In the genomic region with DNA sequence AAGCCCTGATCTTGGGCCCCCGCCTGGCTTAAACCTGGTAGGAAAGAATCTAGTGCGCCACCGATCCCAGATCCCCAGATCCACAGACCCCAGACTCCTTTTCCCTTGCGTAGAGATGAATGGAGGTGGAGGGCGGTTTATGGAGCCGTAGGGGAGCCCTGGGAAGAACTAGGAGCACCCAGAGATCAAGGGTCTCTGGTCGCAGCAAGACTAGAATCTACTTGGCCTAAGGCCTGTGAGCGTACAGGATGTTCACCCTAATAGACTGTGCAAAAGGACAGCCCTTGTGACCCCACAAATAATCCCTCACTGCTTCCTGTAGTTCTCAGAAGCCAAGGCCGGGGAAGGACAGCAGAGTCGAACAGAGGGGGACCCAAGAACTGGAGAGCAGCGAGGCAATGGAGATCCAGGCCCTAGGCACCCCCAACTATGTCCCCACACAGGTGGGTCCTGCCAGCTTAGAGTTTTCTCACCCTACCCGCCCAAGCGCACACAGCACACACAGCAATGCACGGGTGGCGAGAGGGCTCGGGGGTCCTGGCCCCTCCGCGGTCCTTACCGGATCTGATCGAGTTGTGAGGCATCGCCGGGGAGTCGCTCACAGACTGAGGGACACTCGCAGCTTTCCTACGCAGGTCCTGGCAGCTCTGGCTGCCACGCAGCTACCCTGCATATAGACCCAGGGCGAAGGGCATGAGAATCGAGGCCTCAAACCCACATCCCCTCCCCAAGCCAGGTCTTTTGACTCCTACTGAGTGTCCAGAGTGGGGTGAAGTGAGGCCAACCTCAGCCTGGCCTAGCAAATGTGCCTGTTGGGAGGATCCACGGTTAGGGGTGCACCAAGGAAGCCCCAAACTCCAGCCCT, we compare ENCODE assay signal across 10 mouse cellular contexts. TPM values are rescaled to one million over a fixed set of nuclear protein-coding genes. Genes with fewer than 3 reads are reported as not detected.
DNase-seq lines count a peak whose midpoint lies in the region; ATAC-seq and TF ChIP-seq lines count a peak whose summit lies in the region.
"Had no signal": no experiment of that assay in that cellular context is flagged by ENCODE, and none has a peak within 500 bp of the region (broad histone marks: within the 10 kb centered on the region; RNA-seq: fewer than 3 reads in every experiment).

No protein-coding gene starts in this region.

- no peak overlapping the region for H3K9ac ChIP-seq in heart, embryonic 15.5 days
- H3K9ac ChIP-seq in embryonic facial prominence, embryonic 15.5 days = no peak overlapping the region
- no peak overlapping the region for H3K9ac ChIP-seq in midbrain, postnatal 0 days (replicated peaks; ENCODE audit: low read length, poor library complexity, severe bottlenecking)
- H3K9ac ChIP-seq: liver, embryonic 13.5 days had no signal

- peaks cover 82% of the 10 kb centered on the region for H3K27me3 ChIP-seq in heart, embryonic 15.5 days
- H3K27me3 ChIP-seq in embryonic facial prominence, embryonic 15.5 days = peaks cover 77% of the 10 kb centered on the region
- peaks cover 29% of the 10 kb centered on the region for H3K27me3 ChIP-seq in midbrain, postnatal 0 days (ENCODE audit: insufficient read depth, low read length)

- no peaks in the 10 kb centered on the region for H3K36me3 ChIP-seq in heart, embryonic 15.5 days
- no peaks in the 10 kb centered on the region for H3K36me3 ChIP-seq in embryonic facial prominence, embryonic 15.5 days
- H3K36me3 ChIP-seq in midbrain, postnatal 0 days (ENCODE audit: insufficient read depth, low read length) = no peaks in the 10 kb centered on the region
- H3K36me3 ChIP-seq: liver, embryonic 13.5 days had no signal

- H3K4me2 ChIP-seq in heart, embryonic 15.5 days = peak overlapping the region; percentile 52
- H3K4me2 ChIP-seq in embryonic facial prominence, embryonic 15.5 days (replicated peaks) = peak overlapping the region; percentile 41; the same call in 1 of the 2 replicates
- peak overlapping the region; percentile 61 for H3K4me2 ChIP-seq in midbrain, postnatal 0 days (ENCODE audit: low read depth, low read length, poor library complexity, severe bottlenecking)

- TF ChIP-seq CTCF in midbrain, postnatal 0 days (IDR thresholded peaks at IDR 0.05) = no peak

- WGBS in heart, embryonic 15.5 days = 17% methylated on average over 29 of the region's 29 CpGs
- WGBS in embryonic facial prominence, embryonic 15.5 days = 9% methylated on average over 29 of the region's 29 CpGs
- 19% methylated on average over 29 of the region's 29 CpGs for WGBS in midbrain, postnatal 0 days

- ATAC-seq in heart, embryonic 15.5 days (replicated peaks; ENCODE audit: insufficient number of reproducible peaks, insufficient read depth, low FRiP score, low read depth) = no peak
- ATAC-seq in embryonic facial prominence, embryonic 15.5 days (ENCODE audit: insufficient number of reproducible peaks, low FRiP score, low TSS enrichment, low read depth) = no peak
- ATAC-seq in midbrain, postnatal 0 days (ENCODE audit: low FRiP score) = no peak

- H3K4me3 ChIP-seq in heart, embryonic 15.5 days = peak overlapping the region; percentile 32
- no peak overlapping the region for H3K4me3 ChIP-seq in embryonic facial prominence, embryonic 15.5 days (replicated peaks)
- peak overlapping the region; percentile 35 for H3K4me3 ChIP-seq in midbrain, postnatal 0 days (ENCODE audit: low read depth, low read length)

- H3K9me3 ChIP-seq in heart, embryonic 15.5 days (replicated peaks) = no peaks in the 10 kb centered on the region
- H3K9me3 ChIP-seq in embryonic facial prominence, embryonic 15.5 days (replicated peaks) = no peaks in the 10 kb centered on the region
- H3K9me3 ChIP-seq in midbrain, postnatal 0 days (ENCODE audit: low read length) = no peaks in the 10 kb centered on the region
- H3K9me3 ChIP-seq: liver, embryonic 13.5 days had no signal

- H3K4me1 ChIP-seq in heart, embryonic 15.5 days (replicated peaks) = peaks cover 9% of the 10 kb centered on the region
- peaks cover 10% of the 10 kb centered on the region; the same call in 1 of the 2 replicates for H3K4me1 ChIP-seq in embryonic facial prominence, embryonic 15.5 days
- peaks cover 9% of the 10 kb centered on the region; the same call in 1 of the 2 replicates for H3K4me1 ChIP-seq in midbrain, postnatal 0 days (ENCODE audit: insufficient read depth, low read length)
- H3K4me1 ChIP-seq: liver, embryonic 13.5 days had no signal

- DNase-seq in heart, adult 18-20 months = no peak
- DNase-seq in kidney, adult 9 months = peak; percentile 36
- no peak for DNase-seq in midbrain, postnatal 0 days (ENCODE audit: low spot score)
- DNase-seq in cerebellum, adult 9-11 months = no peak
- DNase-seq in thymus, postnatal 0 days (ENCODE audit: low spot score) = no peak
- DNase-seq in adrenal gland, postnatal 25 days = no peak
- DNase-seq: liver, embryonic 13.5 days had no signal

- H3K27ac ChIP-seq in heart, embryonic 15.5 days = no peak overlapping the region
- H3K27ac ChIP-seq in embryonic facial prominence, embryonic 15.5 days (replicated peaks) = no peak overlapping the region
- H3K27ac ChIP-seq in midbrain, postnatal 0 days (ENCODE audit: low read depth, low read length) = no peak overlapping the region
- H3K27ac ChIP-seq: liver, embryonic 13.5 days had no signal

RNA-seq across cellular contexts. Expression of a gene that starts 0.7 kb away (rescaled TPM):
- 0.19 TPM in 1 of 2 replicates, not detected in the other for polyA plus RNA-seq in heart, embryonic 15.5 days (2015; fragmentation: Nextera tagmentation; extraction: Ambion mirVana)
- total RNA-seq in heart, adult 18-20 months (2021) = not detected
- 0.12 and 0.40 TPM in 2 replicates for polyA plus RNA-seq in embryonic facial prominence, embryonic 15.5 days (2015; fragmentation: Nextera tagmentation; extraction: Ambion mirVana)
- 6.4 and 13.3 TPM in 2 replicates for total RNA-seq in midbrain, postnatal 0 days (2014; rRNA removed)
- 2.7 and 4.0 TPM in 2 replicates for polyA plus RNA-seq in midbrain, postnatal 0 days (2015; fragmentation: Nextera tagmentation; extraction: Ambion mirVana)
- polyA plus RNA-seq in thymus, postnatal 0 days (2015; fragmentation: Nextera tagmentation; extraction: Ambion mirVana) = 0.07 and 0.17 TPM in 2 replicates
- total RNA-seq in adrenal gland, postnatal 25 days (2021) = not detected in 2 replicates
- total RNA-seq: gastrocnemius, adult 8-10 months had no signal
